Mouse (Mus musculus): ENCODE results near the gene Mapk1. TPM values are rescaled to one million over a fixed set of nuclear protein-coding genes. Genes with fewer than 3 reads are reported as not detected.
A peak's percentile ranks its signal among the peaks of the same experiment; 100 is the strongest.

The Mapk1 gene
- 142 and 146 TPM in 2 replicates for polyA plus RNA-seq (2016; fragmentation: Nextera tagmentation; extraction: Ambion mirVana)

GRCm38 (mm10) chr16:16983131-16983533, at the start of gene Mapk1:
Gene Mapk1 (plus strand): TSS chr16:16983382.
- WGBS = 0% methylated on average over 35 of the region's 35 CpGs
- ATAC-seq (ENCODE audit: insufficient number of reproducible peaks, insufficient read depth, low FRiP score, low TSS enrichment) = peak; percentile 95
- no peaks in the 10 kb centered on the region for H3K9me3 ChIP-seq

GRCm38 (mm10) chr16:16939543-16939942, 43.6 kb upstream of the Mapk1 start:
- H3K4me3 ChIP-seq = no peak overlapping the region
- H3K4me1 ChIP-seq = no peaks in the 10 kb centered on the region
- H3K36me3 ChIP-seq = no peaks in the 10 kb centered on the region
- ATAC-seq (ENCODE audit: insufficient number of reproducible peaks, insufficient read depth, low FRiP score, low TSS enrichment) = no peak
- no peak overlapping the region for H3K9ac ChIP-seq
- H3K9me3 ChIP-seq = no peaks in the 10 kb centered on the region
- no peaks in the 10 kb centered on the region for H3K27me3 ChIP-seq
- no peak overlapping the region for H3K27ac ChIP-seq
- no peak overlapping the region for H3K4me2 ChIP-seq (replicated peaks)
- WGBS = 96% methylated on average over 9 of the region's 9 CpGs

More at GRCm38 (mm10) chr16:16983131-16983533, at the start of gene Mapk1:
- Histone ChIP-seq H3K36me3 (peaks cover 7% of the 10 kb centered on the region), H3K4me2 (replicated peaks) (peak within 1 kb of the TSS; percentile 58), H3K27me3 (no peaks in the 10 kb centered on the region), H3K27ac (peak within 1 kb of the TSS; percentile 89), H3K4me3 (peak within 1 kb of the TSS; percentile 100), H3K9ac (peak within 1 kb of the TSS; percentile 98), H3K4me1 (peaks cover 11% of the 10 kb centered on the region)

- no peak for ATAC-seq (ENCODE audit: insufficient number of reproducible peaks, insufficient read depth, low FRiP score, low TSS enrichment)
- 94% methylated on average over 2 of the region's 2 CpGs for whole genome bisulfite sequencing
Observed at GRCm38 (mm10) chr16:16941078-16941477, 42.1 kb upstream of the Mapk1 start.

DNA sequence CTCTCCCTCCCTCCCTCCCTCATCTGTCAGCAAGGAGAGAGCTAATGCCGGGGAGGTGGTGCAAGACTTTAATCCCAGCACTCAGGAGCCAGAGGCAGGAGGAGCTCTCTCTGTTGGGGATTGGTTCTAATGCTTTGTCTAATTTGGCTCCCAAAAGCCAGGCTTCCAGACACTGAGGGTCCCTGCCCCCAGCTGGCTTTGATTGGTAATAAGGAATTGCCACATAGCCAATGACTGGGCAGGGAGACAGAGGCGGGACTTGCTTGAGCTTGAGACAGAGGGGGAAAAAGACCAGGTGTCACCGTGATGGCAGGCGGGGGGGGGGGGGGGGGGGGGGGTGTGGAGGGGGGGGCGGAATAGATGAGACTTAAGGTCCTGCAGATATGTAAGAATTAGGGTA, 24.6 kb upstream of the Mapk1 start:
- no peaks in the 10 kb centered on the region for H3K36me3 ChIP-seq
- no peaks in the 10 kb centered on the region for H3K9me3 ChIP-seq
- H3K9ac ChIP-seq = no peak overlapping the region
- no peaks in the 10 kb centered on the region for H3K4me1 ChIP-seq
- no peak overlapping the region for H3K27ac ChIP-seq
- no peak overlapping the region for H3K4me2 ChIP-seq (replicated peaks)
- no peak for ATAC-seq (ENCODE audit: insufficient number of reproducible peaks, insufficient read depth, low FRiP score, low TSS enrichment)
- WGBS = 43% methylated on average over 2 of the region's 5 CpGs
- no peak overlapping the region for H3K4me3 ChIP-seq
- no peaks in the 10 kb centered on the region for H3K27me3 ChIP-seq

More at GRCm38 (mm10) chr16:16941078-16941477, 42.1 kb upstream of the Mapk1 start:
- Histone ChIP-seq H3K4me2 (replicated peaks) (no peak overlapping the region), H3K4me1 (no peaks in the 10 kb centered on the region), H3K27ac (no peak overlapping the region), H3K27me3 (no peaks in the 10 kb centered on the region), H3K4me3 (no peak overlapping the region), H3K36me3 (no peaks in the 10 kb centered on the region), H3K9ac (no peak overlapping the region), H3K9me3 (no peaks in the 10 kb centered on the region)

DNA sequence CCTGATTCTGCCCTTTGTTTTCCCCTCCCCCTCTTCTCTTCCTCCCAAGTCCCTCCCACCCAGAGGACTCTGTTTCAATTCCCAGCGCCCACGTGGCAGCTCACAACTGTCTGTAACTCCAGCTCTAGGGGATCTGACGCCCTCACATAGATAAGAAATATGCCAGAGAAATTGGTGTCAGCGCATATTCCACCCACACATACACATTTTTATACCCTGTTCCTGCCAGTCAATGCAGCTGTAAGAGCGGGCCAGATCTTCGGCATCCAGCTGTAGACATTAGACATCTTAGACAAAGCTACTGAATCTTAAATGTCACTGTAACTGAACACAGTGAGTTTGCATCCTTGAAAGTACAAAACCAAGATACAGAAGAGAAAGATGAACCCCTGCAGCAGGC, 23.3 kb upstream of the Mapk1 start:
- Histone ChIP-seq H3K9me3 (no peaks in the 10 kb centered on the region), H3K36me3 (no peaks in the 10 kb centered on the region), H3K4me3 (no peak overlapping the region), H3K4me2 (replicated peaks) (no peak overlapping the region), H3K4me1 (no peaks in the 10 kb centered on the region), H3K27ac (no peak overlapping the region), H3K9ac (no peak overlapping the region), H3K27me3 (no peaks in the 10 kb centered on the region)
- WGBS = 91% methylated on average over 6 of the region's 6 CpGs
- ATAC-seq (ENCODE audit: insufficient number of reproducible peaks, insufficient read depth, low FRiP score, low TSS enrichment) = no peak

DNA sequence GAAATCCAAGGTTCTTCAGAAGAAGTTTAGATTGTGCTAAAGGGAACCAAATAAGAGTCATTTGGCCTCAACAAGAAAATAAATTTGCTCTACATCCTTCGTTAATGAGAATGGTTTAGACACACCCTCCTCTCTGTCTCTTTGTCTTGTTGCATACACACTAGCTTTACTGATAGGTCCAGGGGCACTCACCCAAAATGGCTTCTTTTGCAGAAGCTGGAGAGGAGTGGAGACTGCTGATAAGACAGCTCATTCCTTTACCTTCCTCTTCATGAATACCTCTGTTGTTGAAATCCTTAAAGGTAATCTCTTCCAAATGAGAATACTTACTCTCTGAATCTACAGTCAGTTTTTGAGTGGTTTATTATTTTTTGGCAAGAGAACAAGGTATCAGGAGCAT, 18.0 kb upstream of the Mapk1 start:
- no peak for ATAC-seq (ENCODE audit: insufficient number of reproducible peaks, insufficient read depth, low FRiP score, low TSS enrichment)
- H3K4me1 ChIP-seq = no peaks in the 10 kb centered on the region
- no peaks in the 10 kb centered on the region for H3K9me3 ChIP-seq
- no peaks in the 10 kb centered on the region for H3K27me3 ChIP-seq
- H3K27ac ChIP-seq = no peak overlapping the region
- H3K36me3 ChIP-seq = no peaks in the 10 kb centered on the region
- no peak overlapping the region for H3K9ac ChIP-seq
- H3K4me3 ChIP-seq = no peak overlapping the region
- WGBS = 62% methylated on average over 1 of the region's 1 CpGs
- no peak overlapping the region for H3K4me2 ChIP-seq (replicated peaks)

- Histone ChIP-seq H3K36me3 (no peaks in the 10 kb centered on the region), H3K9ac (no peak overlapping the region), H3K27me3 (no peaks in the 10 kb centered on the region)
Observed at GRCm38 (mm10) chr16:16966290-16966689, 16.9 kb upstream of the Mapk1 start.

GRCm38 (mm10) chr16:16978061-16978460, 5.1 kb upstream of the Mapk1 start:
- ATAC-seq (ENCODE audit: insufficient number of reproducible peaks, insufficient read depth, low FRiP score, low TSS enrichment) = no peak
- H3K27me3 ChIP-seq = no peaks in the 10 kb centered on the region
- H3K4me3 ChIP-seq = no peak overlapping the region

More at GRCm38 (mm10) chr16:16966290-16966689, 16.9 kb upstream of the Mapk1 start:
- H3K4me2 ChIP-seq (replicated peaks) = no peak overlapping the region
- H3K4me1 ChIP-seq = no peaks in the 10 kb centered on the region
- no peak overlapping the region for H3K4me3 ChIP-seq
- ATAC-seq (ENCODE audit: insufficient number of reproducible peaks, insufficient read depth, low FRiP score, low TSS enrichment) = no peak
- H3K9me3 ChIP-seq = no peaks in the 10 kb centered on the region
- no peak overlapping the region for H3K27ac ChIP-seq

DNA sequence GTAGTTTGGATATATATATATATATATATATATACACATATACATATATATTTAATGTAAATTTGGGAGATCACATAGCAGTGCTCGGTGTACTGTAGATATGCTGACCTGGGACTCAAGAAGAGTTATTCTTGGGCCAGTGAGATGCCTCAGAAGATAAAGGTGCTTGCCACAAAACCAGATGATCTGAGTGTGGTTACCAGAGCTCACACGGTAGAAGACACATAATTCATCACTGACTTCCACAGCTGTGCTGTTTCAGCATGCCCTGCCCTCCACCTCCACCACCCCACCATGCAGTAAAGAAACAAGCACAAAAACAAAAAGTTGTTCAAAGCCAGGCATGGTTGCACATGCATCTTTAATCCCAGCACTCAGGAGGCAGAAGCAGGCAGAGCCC, 4.4 kb upstream of the Mapk1 start:
- Histone ChIP-seq H3K27me3 (no peaks in the 10 kb centered on the region), H3K4me1 (no peaks in the 10 kb centered on the region), H3K9ac (no peak overlapping the region), H3K9me3 (no peaks in the 10 kb centered on the region; the same call in 1 of the 2 replicates), H3K4me2 (replicated peaks) (no peak overlapping the region), H3K36me3 (no peaks in the 10 kb centered on the region), H3K4me3 (no peak overlapping the region), H3K27ac (no peak overlapping the region)
- ATAC-seq (ENCODE audit: insufficient number of reproducible peaks, insufficient read depth, low FRiP score, low TSS enrichment) = no peak
- 74% methylated on average over 2 of the region's 2 CpGs for WGBS

More at GRCm38 (mm10) chr16:16978061-16978460, 5.1 kb upstream of the Mapk1 start:
- Histone ChIP-seq H3K4me1 (no peaks in the 10 kb centered on the region), H3K9ac (no peak overlapping the region), H3K4me2 (replicated peaks) (no peak overlapping the region), H3K36me3 (no peaks in the 10 kb centered on the region), H3K27ac (no peak overlapping the region), H3K9me3 (no peaks in the 10 kb centered on the region; the same call in 1 of the 2 replicates)
- 83% methylated on average over 3 of the region's 3 CpGs for WGBS

DNA sequence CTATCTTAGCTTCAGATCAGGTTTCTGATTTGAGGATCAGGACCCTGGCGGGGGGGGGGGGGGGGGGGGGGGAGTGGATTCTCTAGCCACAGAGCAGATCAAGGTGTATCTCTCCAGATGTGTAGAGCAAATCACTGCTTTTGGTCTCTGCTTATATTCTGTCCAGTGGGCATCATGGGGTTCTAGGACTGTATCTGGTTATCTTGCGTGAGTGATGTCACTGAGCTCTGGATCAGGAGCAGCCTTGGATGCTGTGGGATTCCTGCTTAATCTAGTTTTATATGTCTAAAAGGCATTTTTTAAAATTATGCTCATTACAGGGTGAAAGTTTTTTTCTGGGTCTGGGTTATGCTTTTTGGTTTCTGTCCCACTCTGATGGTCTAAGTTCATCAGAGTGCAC, 546 bp upstream of the Mapk1 start:
- WGBS = 59% methylated on average over 1 of the region's 2 CpGs
- Histone ChIP-seq H3K4me1 (peaks cover 11% of the 10 kb centered on the region), H3K4me2 (replicated peaks) (peak overlapping the region; percentile 58), H3K27ac (no peak overlapping the region), H3K9me3 (no peaks in the 10 kb centered on the region), H3K4me3 (peak overlapping the region; percentile 100), H3K36me3 (peaks cover 6% of the 10 kb centered on the region; the same call in 1 of the 2 replicates), H3K27me3 (no peaks in the 10 kb centered on the region), H3K9ac (peak overlapping the region; percentile 52; the same call in 1 of the 2 replicates)
- ATAC-seq (ENCODE audit: insufficient number of reproducible peaks, insufficient read depth, low FRiP score, low TSS enrichment) = peak; percentile 38; the same call in 1 of the 2 replicates

DNA sequence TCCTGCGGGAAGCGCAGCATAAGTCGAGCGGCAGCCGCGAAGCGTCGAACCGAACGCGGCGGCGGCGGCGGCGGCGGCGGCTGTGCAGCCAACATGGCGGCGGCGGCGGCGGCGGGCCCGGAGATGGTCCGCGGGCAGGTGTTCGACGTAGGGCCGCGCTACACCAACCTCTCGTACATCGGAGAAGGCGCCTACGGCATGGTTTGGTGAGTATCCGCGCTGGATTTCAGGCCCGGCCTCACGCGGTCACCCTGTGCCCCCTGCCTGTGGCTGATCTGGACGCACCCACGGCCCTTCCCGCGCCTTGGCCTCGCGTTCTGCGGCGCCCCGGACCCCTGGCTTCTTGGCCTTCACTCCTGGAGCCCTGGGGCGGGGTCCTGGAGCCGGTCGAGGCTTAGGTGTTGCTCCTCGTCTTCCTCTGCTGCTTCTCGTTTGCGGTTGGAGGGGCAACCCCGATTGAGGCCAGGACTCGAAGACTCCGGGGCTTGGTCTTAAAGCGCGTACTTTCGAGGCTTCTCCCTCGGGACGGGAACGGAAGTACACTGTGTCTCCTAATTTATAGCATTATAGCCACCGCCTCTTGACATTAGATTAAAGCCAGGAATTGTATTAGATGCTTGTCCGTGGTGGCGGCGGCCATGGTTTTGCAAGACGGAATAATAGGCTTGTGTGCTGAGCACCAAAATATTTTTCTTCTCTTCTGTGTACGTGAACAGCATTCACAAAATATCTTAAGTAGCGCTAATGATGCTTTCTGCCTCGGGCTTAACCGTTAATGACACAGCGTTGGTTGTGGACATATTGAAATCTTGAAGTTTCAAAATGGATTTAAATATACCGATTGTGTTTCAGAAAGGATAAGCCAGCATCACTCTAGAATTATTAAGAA, 596 bp downstream of the Mapk1 start:
- Histone ChIP-seq H3K4me2 (replicated peaks) (peak overlapping the region; percentile 58), H3K4me3 (peak overlapping the region; percentile 100), H3K36me3 (peaks cover 13% of the 10 kb centered on the region), H3K4me1 (peaks cover 11% of the 10 kb centered on the region), H3K9ac (peak overlapping the region; percentile 98), H3K27me3 (no peaks in the 10 kb centered on the region), H3K9me3 (no peaks in the 10 kb centered on the region), H3K27ac (peak overlapping the region; percentile 89)
- peak; percentile 72 for ATAC-seq (ENCODE audit: insufficient number of reproducible peaks, insufficient read depth, low FRiP score, low TSS enrichment)
- under 1% methylated on average over 72 of the region's 75 CpGs for WGBS

DNA sequence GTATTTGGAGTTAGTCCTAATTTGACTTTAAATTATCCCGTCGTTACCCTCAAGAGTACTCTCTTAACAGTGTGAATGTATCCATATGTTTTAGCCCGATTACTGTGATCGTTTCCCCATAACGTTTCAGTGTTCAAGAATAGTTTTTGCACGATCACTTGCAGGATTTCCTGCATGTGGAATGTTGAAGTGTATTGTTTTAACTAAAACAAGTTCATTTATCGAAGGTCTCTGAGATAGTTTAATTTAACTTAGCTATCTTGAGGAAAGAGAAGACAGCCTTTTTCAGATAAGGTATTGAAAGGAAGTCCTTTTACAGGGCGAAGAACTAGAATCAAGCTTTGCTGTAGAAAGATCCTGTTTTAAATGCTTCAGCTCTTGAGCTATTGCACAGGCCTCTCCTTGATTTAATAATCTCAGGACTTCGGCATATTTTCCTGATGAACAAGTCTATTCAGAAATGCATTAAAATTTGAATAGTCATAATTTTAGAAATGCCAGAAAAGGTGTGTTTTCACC, 1.3 kb downstream of the Mapk1 start:
- peak overlapping the region; percentile 98 for H3K9ac ChIP-seq
- H3K4me3 ChIP-seq = peak overlapping the region; percentile 100

More for the DNA sequence above, 1.3 kb downstream of the Mapk1 start:
- Histone ChIP-seq H3K9me3 (no peaks in the 10 kb centered on the region), H3K27me3 (no peaks in the 10 kb centered on the region), H3K4me1 (peaks cover 11% of the 10 kb centered on the region), H3K27ac (no peak overlapping the region), H3K4me2 (replicated peaks) (peak overlapping the region; percentile 58), H3K36me3 (peaks cover 19% of the 10 kb centered on the region)
- WGBS = 22% methylated on average over 9 of the region's 9 CpGs
- ATAC-seq (ENCODE audit: insufficient number of reproducible peaks, insufficient read depth, low FRiP score, low TSS enrichment) = no peak

Data from embryonic facial prominence, embryonic 12.5 days (tissue).